Mouse (Mus musculus): ENCODE results near the gene B4galt5.
A peak's percentile ranks its signal among the peaks of the same experiment; 100 is the strongest.

GRCm38 (mm10) chr2:167278751-167279526, 70.0 kb downstream of the B4galt5 start:
- TF ChIP-seq EP300 (IDR thresholded peaks at IDR 0.05; ENCODE audit: low read depth) = no peak
- TF ChIP-seq CTCF (IDR thresholded peaks at IDR 0.05; ENCODE audit: low read depth) = peak; percentile 96

All from liver, postnatal 0 days (tissue).